Mouse (Mus musculus): Measurements from ENCODE around the gene Gm10188. TPM values are rescaled to one million over a fixed set of nuclear protein-coding genes. Genes with fewer than 3 reads are reported as not detected.

The Gm10188 gene
- total RNA-seq, 4 experiments from 2014 or later: not detected

- DNase-seq: no peak
Measured at GRCm38 (mm10) chr1:132194624-132195023, 34.9 kb downstream of the Gm10188 start.

GRCm38 (mm10) chr1:132193806-132194205 lies 35.8 kb downstream of the Gm10188 start:
- DNase-seq: no peak

- DNase-seq: no peak
Measured at GRCm38 (mm10) chr1:132191786-132192680, 37.5 kb downstream of the Gm10188 start.

- DNase-seq: no peak
Measured at GRCm38 (mm10) chr1:132191093-132191785, 38.3 kb downstream of the Gm10188 start, which contains the start of the genes Lemd1 and AC124108.1. TSS of gene Lemd1 (plus strand) at chr1:132191431. TSS of gene AC124108.1 (plus strand) at chr1:132191457.

GRCm38 (mm10) chr1:132190621-132191092 lies 38.9 kb downstream of the Gm10188 start:
- no peak for DNase-seq

GRCm38 (mm10) chr1:132190040-132190513 lies 39.5 kb downstream of the Gm10188 start:
- DNase-seq: no peak

GRCm38 (mm10) chr1:132189231-132189630 lies 40.3 kb downstream of the Gm10188 start:
- no peak for DNase-seq

GRCm38 (mm10) chr1:132188442-132189066 lies 41.0 kb downstream of the Gm10188 start:
- no peak for DNase-seq

GRCm38 (mm10) chr1:132186303-132186702 lies 43.3 kb downstream of the Gm10188 start:
- no peak for DNase-seq

Small RNA genes lying within 50 kb of the gene (microRNA-seq; reads per million reads assigned to microRNA genes)
- 3.9 to 8.6 reads per million in 2 experiments for gene Mir135b

Other genes with a start within 250 kb of the Gm10188 start
- 100 to 1,000 TPM in 3 of 4 experiments, 10 to 100 TPM in 1; 91.7 to 118 (median 106) TPM for gene Elk4, start 222.2 kb downstream of the Gm10188 start, total RNA-seq (2022)
- gene Mfsd4a, start 161.7 kb downstream of the Gm10188 start, total RNA-seq (2022): 10 to 100 TPM; 29.5 to 40.9 (median 32.2) TPM
- gene Cdk18, start 90.1 kb downstream of the Gm10188 start, total RNA-seq (2022): 10 to 100 TPM; 18.0 to 43.3 (median 25.4) TPM
- under 1 TPM in 3 of 4 experiments, not detected in 1; 0.31 to 0.46 (median 0.46) TPM for gene Lemd1, start 38.3 kb downstream of the Gm10188 start, total RNA-seq (2022)
- gene AC124108.1, start 38.3 kb downstream of the Gm10188 start, total RNA-seq (2022): under 1 TPM; 0.10 to 0.17 (median 0.14) TPM
- gene Klhdc8a, start 68.9 kb upstream of the Gm10188 start, total RNA-seq (2022): 100 to 1,000 TPM; 161 to 353 (median 258) TPM
- gene Nuak2, start 86.4 kb upstream of the Gm10188 start, total RNA-seq (2022): 10 to 100 TPM in 1 of 4 experiments, 1 to 10 TPM in 3; 3.8 to 11.9 (median 5.2) TPM
- gene Tmcc2, start 161.5 kb upstream of the Gm10188 start, total RNA-seq (2022): 10 to 100 TPM; 10.3 to 13.9 (median 12.1) TPM
- 10 to 100 TPM; 24.4 to 39.9 (median 31.1) TPM for gene Dstyk, start 187.8 kb upstream of the Gm10188 start, total RNA-seq (2022)
- gene Rbbp5, start 247.6 kb upstream of the Gm10188 start, total RNA-seq (2022): 10 to 100 TPM; 32.1 to 49.6 (median 44.7) TPM